Mouse (Mus musculus) embryonic facial prominence, embryonic 15.5 days (tissue): Measurements from ENCODE around the gene Wdr83. TPM values are rescaled to one million over a fixed set of nuclear protein-coding genes. Genes with fewer than 3 reads are reported as not detected.
"Not testable (repeated sequence)": the region's sequence is repeated elsewhere in the genome, so short reads cannot be mapped to it uniquely, and the experiment has no call there.

Source experiments
- ATAC-seq: fragments of 200-750 bp; cut with Nextera tagmentation; 2 replicates; pipeline ENCODE4 v1.8.0; 2017; ENCODE audit warnings: low read depth, moderate TSS enrichment; ENCODE audit not compliant: insufficient number of reproducible peaks, low FRiP score, low TSS enrichment
- H3K27ac ChIP-seq: fragments of 300-500 bp; sonication (generic); replicated peaks from 2 replicates; pipeline ENCODE4 v1.5.1; 2015; ENCODE audit warnings: mild to moderate bottlenecking, inconsistent platforms
- H3K27me3 ChIP-seq: fragments of 300-500 bp; sonication (generic); 2 replicates; pipeline ENCODE4 v1.6.1; 2015; ENCODE audit warnings: inconsistent platforms
- H3K36me3 ChIP-seq: fragments of 300-500 bp; sonication (generic); 2 replicates; pipeline ENCODE4 v1.6.1; 2015; ENCODE audit warnings: mild to moderate bottlenecking, inconsistent platforms
- H3K4me1 ChIP-seq: fragments of 300-500 bp; sonication (generic); 2 replicates; pipeline ENCODE4 v1.6.1; 2015; ENCODE audit warnings: inconsistent platforms
- H3K4me2 ChIP-seq: fragments of 300-500 bp; sonication (generic); replicated peaks from 2 replicates; pipeline ENCODE4 v1.6.1; 2015; ENCODE audit warnings: mild to moderate bottlenecking, inconsistent platforms
- H3K4me3 ChIP-seq: fragments of 300-500 bp; sonication (generic); replicated peaks from 2 replicates; pipeline ENCODE4 v1.5.1; 2015; ENCODE audit warnings: mild to moderate bottlenecking, inconsistent platforms
- H3K9ac ChIP-seq: fragments of 300-500 bp; sonication (generic); 2 replicates; pipeline ENCODE4 v1.6.1; 2015; ENCODE audit warnings: inconsistent platforms
- H3K9me3 ChIP-seq: fragments of 300-500 bp; sonication (generic); replicated peaks from 2 replicates; pipeline ENCODE4 v1.6.1; 2016; ENCODE audit warnings: inconsistent platforms
- WGBS: fragments of 180-500 bp; shearing (Covaris S2); methylation state at CpG from one replicate; pipeline ENCODE4 v1.1.7; 2015; 5-methylcytosine and 5-hydroxymethylcytosine counted together
- polyA plus RNA-seq: library from polyadenylated mRNA; unstranded; fragments of >200 nt; fragmentation: Nextera tagmentation; extraction: Ambion mirVana; gene quantifications from 2 replicates; pipeline ENCODE4 v1.2.1, GENCODE M21; 2015

Wdr83 gene
- polyA plus RNA-seq, result 42.0 and 43.7 TPM in 2 replicates

DNA sequence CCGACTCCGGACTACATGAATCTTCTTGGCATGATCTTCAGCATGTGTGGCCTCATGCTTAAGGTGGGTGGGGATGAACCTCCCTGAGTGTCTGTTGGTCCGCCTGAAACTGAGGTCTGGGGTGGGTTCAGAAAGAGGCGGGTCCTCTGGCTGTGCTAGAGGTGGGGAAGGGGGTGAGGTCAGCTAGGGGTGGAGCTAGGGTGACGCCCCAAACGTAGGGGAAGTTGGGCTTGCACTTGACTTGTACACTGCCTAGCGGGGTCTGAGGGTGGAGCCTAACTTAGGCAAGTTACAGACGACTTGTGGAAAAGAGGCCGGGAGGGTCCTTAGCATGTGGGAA lies at the start of gene Wdr83:
TSS of gene Wdr83 (minus strand) at position 91 of the 340 bp plus-strand sequence.
- peak within 1 kb of the TSS; percentile 87 for H3K27ac ChIP-seq
- 0% methylated on average over 9 of the region's 9 CpGs for WGBS
- peaks cover 32% of the 10 kb centered on the region for H3K4me1 ChIP-seq
- no peaks in the 10 kb centered on the region for H3K9me3 ChIP-seq
- H3K36me3 ChIP-seq, result peaks cover 24% of the 10 kb centered on the region
- peak within 1 kb of the TSS; percentile 93 for H3K9ac ChIP-seq
- H3K4me3 ChIP-seq, result peak within 1 kb of the TSS; percentile 83
- peak within 1 kb of the TSS; percentile 93 for H3K4me2 ChIP-seq
- H3K27me3 ChIP-seq, result no peaks in the 10 kb centered on the region
- peak; percentile 44; the same call in 1 of the 2 replicates for ATAC-seq

DNA sequence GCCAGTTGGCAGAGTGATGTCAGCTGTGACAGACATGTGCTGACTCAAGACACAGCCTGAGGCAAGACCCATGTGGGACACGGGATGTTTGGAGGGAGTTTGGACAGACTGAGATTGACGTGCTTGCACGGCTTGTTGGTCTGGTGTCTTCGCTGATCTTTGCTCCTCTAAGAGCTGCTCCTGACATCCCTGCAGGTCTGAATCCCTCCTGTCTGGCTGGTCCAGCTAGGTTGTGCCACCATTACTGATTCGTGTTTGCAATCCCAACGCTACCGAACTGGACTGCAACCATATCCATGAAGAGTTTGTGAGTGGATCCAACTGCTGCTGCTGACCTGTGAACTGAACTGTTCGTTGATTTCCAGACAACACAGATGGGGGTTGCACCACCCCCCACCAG lies 42.6 kb upstream of the Wdr83 start:
- H3K4me3 ChIP-seq, result no peak overlapping the region
- H3K4me2 ChIP-seq, result no peak overlapping the region
- no peaks in the 10 kb centered on the region for H3K9me3 ChIP-seq
- WGBS, result 84% methylated on average over 8 of the region's 8 CpGs
- H3K9ac ChIP-seq, result no peak overlapping the region
- no peak for ATAC-seq
- 0 out of 2 replicates have a peak, but pooled peaks cover 2% of the 10 kb centered on the region for H3K4me1 ChIP-seq
- H3K36me3 ChIP-seq, result no peaks in the 10 kb centered on the region
- no peak overlapping the region for H3K27ac ChIP-seq
- H3K27me3 ChIP-seq, result no peaks in the 10 kb centered on the region

GRCm38 (mm10) chr8:85122995-85123394 lies 41.9 kb upstream of the Wdr83 start, which contains the start of gene Zfp791:
Gene Zfp791, minus strand, starts transcription at chr8:85123095.
- no peak within 1 kb of the TSS for H3K9ac ChIP-seq
- H3K9me3 ChIP-seq, result no peaks in the 10 kb centered on the region
- H3K4me1 ChIP-seq, result 0 out of 2 replicates have a peak, but pooled peaks cover 2% of the 10 kb centered on the region
- no peaks in the 10 kb centered on the region for H3K27me3 ChIP-seq
- 75% methylated on average over 3 of the region's 3 CpGs for WGBS
- H3K27ac ChIP-seq, result no peak within 1 kb of the TSS
- H3K36me3 ChIP-seq, result no peaks in the 10 kb centered on the region
- no peak within 1 kb of the TSS for H3K4me2 ChIP-seq
- no peak within 1 kb of the TSS for H3K4me3 ChIP-seq
- no peak for ATAC-seq

DNA sequence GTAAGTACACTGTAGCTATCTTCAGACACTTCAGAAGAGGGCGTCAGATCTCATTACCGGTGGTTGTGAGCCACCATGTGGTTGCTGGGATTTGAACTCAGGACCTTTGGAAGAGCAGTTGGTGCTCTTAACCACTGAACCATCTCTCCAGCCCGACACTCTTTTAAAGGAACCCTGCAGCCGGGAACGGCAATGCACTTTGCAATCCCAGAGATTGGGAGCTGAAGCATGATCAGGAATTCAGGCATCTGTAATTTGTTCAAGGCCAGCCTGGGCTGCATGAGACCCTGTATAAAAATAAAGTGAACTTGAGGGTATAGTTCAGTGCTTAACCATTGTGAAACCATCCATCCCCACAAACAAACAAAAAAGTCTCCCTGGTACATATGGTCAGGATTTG lies 39.1 kb upstream of the Wdr83 start:
- WGBS, result 74% methylated on average over 5 of the region's 5 CpGs
- H3K4me2 ChIP-seq, ATAC-seq: not testable (repeated sequence)

DNA sequence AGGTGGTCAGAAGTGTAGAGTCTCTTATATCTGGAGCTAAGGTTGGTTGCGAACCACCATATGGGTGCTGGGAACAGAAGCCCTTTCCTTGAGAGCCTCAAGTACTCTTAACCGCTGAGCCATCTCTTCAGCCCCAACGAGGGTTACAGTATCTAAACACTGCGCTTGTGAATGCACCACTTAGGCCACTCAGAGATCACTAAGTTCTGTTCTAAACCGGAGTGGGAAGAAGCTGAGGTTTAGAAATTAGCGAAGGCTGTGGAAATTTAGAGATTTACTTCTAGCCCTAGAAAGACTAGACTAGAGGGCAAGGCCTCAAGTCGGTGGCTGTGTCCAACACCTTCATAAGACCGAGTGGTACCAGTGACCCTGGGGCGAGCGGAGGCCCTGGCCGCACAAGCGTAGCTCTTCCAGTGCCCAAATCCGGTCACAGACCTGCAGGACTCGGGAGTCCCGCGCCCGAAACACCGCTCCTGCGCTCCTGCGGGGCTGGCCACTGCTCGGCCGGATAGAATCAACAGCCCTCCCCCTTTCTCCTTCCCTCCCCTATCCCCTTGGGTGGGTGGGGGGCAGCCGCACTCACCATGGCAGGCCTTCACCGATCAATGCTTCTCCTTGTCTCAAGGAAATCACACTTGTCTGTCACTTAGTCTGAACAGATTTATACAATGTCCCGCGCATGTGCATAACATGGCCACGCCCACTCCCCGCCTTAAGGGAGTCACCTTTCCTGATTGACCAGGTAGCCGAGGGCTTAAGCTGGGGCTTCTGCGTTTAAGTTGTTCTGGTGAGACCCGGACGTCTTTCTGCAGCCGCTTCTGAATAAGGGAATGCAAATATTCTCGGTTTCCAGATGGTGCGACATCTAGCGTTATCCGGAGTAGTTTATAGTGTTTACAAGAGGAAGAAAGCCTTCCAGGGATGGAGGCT lies 38.2 kb upstream of the Wdr83 start:
- H3K27ac ChIP-seq, result peak overlapping the region; percentile 71

More for the DNA sequence above, 39.1 kb upstream of the Wdr83 start:
- H3K36me3 ChIP-seq, H3K9ac ChIP-seq, H3K4me1 ChIP-seq, H3K9me3 ChIP-seq, H3K4me3 ChIP-seq, H3K27me3 ChIP-seq, H3K27ac ChIP-seq: not testable (repeated sequence)

DNA sequence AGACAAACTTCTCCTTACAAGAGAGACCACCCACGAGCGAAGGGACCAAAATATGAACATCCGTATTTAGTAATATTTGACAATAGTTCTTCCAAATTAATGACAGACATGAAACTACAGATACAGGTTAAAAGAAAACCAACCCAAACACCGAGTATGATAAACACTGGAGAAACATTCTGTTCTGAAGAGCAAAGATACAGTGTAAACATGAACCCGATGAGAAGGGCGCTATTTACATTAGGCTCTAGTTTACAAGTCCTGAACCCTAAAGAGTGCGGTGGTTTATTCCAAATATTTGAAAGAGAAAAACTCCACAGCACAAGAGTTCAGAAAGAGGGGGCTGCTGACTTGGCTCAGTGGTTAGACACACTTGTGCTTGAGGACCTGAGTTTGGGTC lies 35.9 kb upstream of the Wdr83 start:
- no peak for ATAC-seq
- H3K9ac ChIP-seq, result no peak overlapping the region
- no peak overlapping the region for H3K27ac ChIP-seq
- no peak overlapping the region for H3K4me2 ChIP-seq
- no peaks in the 10 kb centered on the region for H3K27me3 ChIP-seq
- 0 out of 2 replicates have a peak, but pooled peaks cover 2% of the 10 kb centered on the region for H3K4me1 ChIP-seq
- no peak overlapping the region for H3K4me3 ChIP-seq
- 89% methylated on average over 7 of the region's 7 CpGs for WGBS
- peaks cover 4% of the 10 kb centered on the region; the same call in 1 of the 2 replicates for H3K9me3 ChIP-seq
- H3K36me3 ChIP-seq, result peaks cover 5% of the 10 kb centered on the region; the same call in 1 of the 2 replicates

More for the DNA sequence above, 38.2 kb upstream of the Wdr83 start:
- no peaks in the 10 kb centered on the region for H3K27me3 ChIP-seq
- 0 out of 2 replicates have a peak, but pooled peaks cover 2% of the 10 kb centered on the region for H3K4me1 ChIP-seq
- peak; percentile 89 for ATAC-seq
- H3K9ac ChIP-seq, result peak overlapping the region; percentile 53
- 6% methylated on average over 37 of the region's 37 CpGs for WGBS
- peak overlapping the region; percentile 58 for H3K4me2 ChIP-seq
- H3K9me3 ChIP-seq, result no peaks in the 10 kb centered on the region
- peak overlapping the region; percentile 57 for H3K4me3 ChIP-seq
- no peaks in the 10 kb centered on the region for H3K36me3 ChIP-seq

GRCm38 (mm10) chr8:85115501-85115900 lies 34.4 kb upstream of the Wdr83 start:
- Histone ChIP-seq H3K4me2 (no peak overlapping the region), H3K9ac (no peak overlapping the region), H3K36me3 (peaks cover 20% of the 10 kb centered on the region), H3K4me3 (no peak overlapping the region), H3K27me3 (no peaks in the 10 kb centered on the region), H3K27ac (no peak overlapping the region), H3K9me3 (peaks cover 4% of the 10 kb centered on the region; the same call in 1 of the 2 replicates), H3K4me1 (0 out of 2 replicates have a peak, but pooled peaks cover 2% of the 10 kb centered on the region)
- no peak for ATAC-seq
- 79% methylated on average over 4 of the region's 4 CpGs for WGBS

- Histone ChIP-seq H3K9ac (no peak overlapping the region), H3K27me3 (no peaks in the 10 kb centered on the region), H3K27ac (no peak overlapping the region), H3K4me2 (no peak overlapping the region), H3K4me1 (no peaks in the 10 kb centered on the region), H3K4me3 (no peak overlapping the region), H3K36me3 (peaks cover 40% of the 10 kb centered on the region), H3K9me3 (peaks cover 4% of the 10 kb centered on the region; the same call in 1 of the 2 replicates)
- ATAC-seq, result no peak
- 94% methylated on average over 10 of the region's 10 CpGs for WGBS
These were observed 32.1 kb upstream of the Wdr83 start for GRCm38 (mm10) chr8:85113241-85113640.

DNA sequence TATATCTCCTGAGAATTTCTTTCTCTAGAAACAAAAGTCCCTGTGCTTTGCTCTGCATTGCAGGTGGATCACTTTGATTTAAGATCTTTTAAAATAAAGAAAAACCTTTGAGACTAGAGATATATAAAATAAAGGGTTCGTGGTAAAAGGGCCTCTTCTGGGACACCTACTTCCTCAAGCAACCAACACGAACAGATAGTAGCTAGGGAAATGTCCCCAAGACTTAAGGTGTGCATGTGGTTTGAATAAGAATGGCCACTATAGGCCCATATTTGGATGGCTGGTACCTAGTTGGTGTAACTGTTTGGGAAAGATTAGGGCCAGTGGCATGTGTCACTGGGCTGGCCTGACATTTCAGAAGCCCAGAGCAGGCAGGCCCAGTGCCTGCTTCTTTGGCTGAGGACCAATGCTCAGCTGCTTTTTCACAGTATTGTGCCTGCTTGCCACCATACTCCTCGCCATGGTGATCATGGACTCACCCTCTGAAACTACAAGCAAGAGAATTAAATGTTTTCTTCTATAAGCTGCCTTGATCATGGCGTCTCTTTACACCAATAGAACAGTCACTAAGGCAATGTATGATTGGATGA lies 19.1 kb upstream of the Wdr83 start:
- no peaks in the 10 kb centered on the region for H3K27me3 ChIP-seq
- no peaks in the 10 kb centered on the region for H3K4me1 ChIP-seq
- ATAC-seq, result no peak
- WGBS, result 81% methylated on average over 4 of the region's 4 CpGs
- peaks cover 34% of the 10 kb centered on the region for H3K36me3 ChIP-seq
- H3K4me2 ChIP-seq, result no peak overlapping the region
- no peaks in the 10 kb centered on the region for H3K9me3 ChIP-seq
- no peak overlapping the region for H3K9ac ChIP-seq
- H3K27ac ChIP-seq, result no peak overlapping the region
- H3K4me3 ChIP-seq, result no peak overlapping the region

- Histone ChIP-seq H3K9ac (no peak overlapping the region), H3K9me3 (no peaks in the 10 kb centered on the region), H3K27me3 (no peaks in the 10 kb centered on the region), H3K4me3 (no peak overlapping the region), H3K4me2 (no peak overlapping the region), H3K27ac (no peak overlapping the region), H3K36me3 (peaks cover 57% of the 10 kb centered on the region), H3K4me1 (no peaks in the 10 kb centered on the region)
- 79% methylated on average over 4 of the region's 4 CpGs for WGBS
- ATAC-seq, result no peak
These were observed 15.7 kb upstream of the Wdr83 start for GRCm38 (mm10) chr8:85096850-85097249.

DNA sequence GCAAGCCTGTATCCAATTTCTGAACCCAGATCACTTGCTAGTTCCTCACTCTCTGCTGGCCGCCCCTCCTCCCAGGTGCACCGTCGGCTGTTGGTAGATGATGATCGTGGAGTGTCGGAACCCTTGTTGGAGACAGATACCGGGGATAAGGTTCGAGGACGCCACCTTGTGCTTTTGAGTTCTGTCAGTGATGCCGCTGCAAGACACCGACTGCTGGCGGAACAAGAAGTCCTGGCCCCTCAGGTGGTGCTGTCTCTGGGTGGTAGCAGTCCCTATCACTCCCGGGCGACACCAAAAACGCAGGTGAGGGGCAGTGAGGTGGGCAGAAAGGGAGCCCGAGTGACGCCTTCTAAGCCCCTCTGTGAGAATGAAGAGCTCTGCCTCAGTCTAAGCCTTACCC lies 15.1 kb upstream of the Wdr83 start:
- Histone ChIP-seq H3K4me3 (no peak overlapping the region), H3K36me3 (peaks cover 59% of the 10 kb centered on the region)
- 91% methylated on average over 16 of the region's 16 CpGs for WGBS

More for the DNA sequence above, 15.1 kb upstream of the Wdr83 start:
- no peaks in the 10 kb centered on the region for H3K4me1 ChIP-seq
- no peak overlapping the region for H3K9ac ChIP-seq
- H3K9me3 ChIP-seq, result no peaks in the 10 kb centered on the region
- H3K27ac ChIP-seq, result no peak overlapping the region
- no peak for ATAC-seq
- no peak overlapping the region for H3K4me2 ChIP-seq
- H3K27me3 ChIP-seq, result no peaks in the 10 kb centered on the region
